Mouse (Mus musculus): ENCODE measurements around the gene Agtpbp1.
"Not testable (repeated sequence)": the region's sequence is repeated elsewhere in the genome, so short reads cannot be mapped to it uniquely, and the experiment has no call there.

DNA sequence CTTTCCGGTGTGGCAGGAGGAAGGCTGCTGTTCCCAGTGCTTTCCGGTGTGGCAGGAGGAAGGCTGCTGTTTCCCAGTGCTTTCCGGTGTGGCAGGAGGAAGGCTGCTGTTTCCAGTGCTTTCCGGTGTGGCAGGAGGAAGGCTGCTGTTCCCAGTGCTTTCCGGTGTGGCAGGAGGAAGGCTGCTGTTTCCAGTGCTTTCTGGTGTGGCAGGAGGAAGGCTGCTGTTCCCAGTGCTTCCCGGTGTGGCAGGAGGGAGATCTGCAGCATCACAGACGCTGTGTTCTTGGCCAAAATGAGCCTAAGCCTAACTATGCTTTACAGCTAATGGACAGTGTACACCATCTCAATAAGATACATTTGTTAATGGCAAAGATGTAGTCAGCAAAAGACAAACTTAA, 107.1 kb downstream of the Agtpbp1 start:
- TF ChIP-seq CTCF (IDR thresholded peaks at IDR 0.05; ENCODE audit: control insufficient read depth, insufficient read depth, insufficient replicate concordance, low read depth, low read length); POLR2A (IDR thresholded peaks at IDR 0.05; ENCODE audit: control insufficient read depth, low read depth, low read length): not testable (repeated sequence)
